Mouse (Mus musculus): Measurements from ENCODE around the gene Plce1. TPM values are rescaled to one million over a fixed set of nuclear protein-coding genes. Genes with fewer than 3 reads are reported as not detected.

Gene Plce1
- polyA plus RNA-seq, 1 experiment: 2.2 TPM

- TF ChIP-seq CTCF (IDR thresholded peaks at IDR 0.05; ENCODE audit: extremely low read depth, insufficient read depth, low read length) (no peak), POLR2A (IDR thresholded peaks at IDR 0.05; ENCODE audit: extremely low read depth, insufficient read depth, low read length) (no peak)
- Histone ChIP-seq H3K4me1 (ENCODE audit: control insufficient read depth, insufficient read depth, low read length) (peaks cover 2% of the 10 kb centered on the region; the same call in 1 of the 2 replicates), H3K4me3 (ENCODE audit: insufficient read depth, low read length) (no peak overlapping the region), H3K27ac (ENCODE audit: insufficient read depth, low read length) (no peak overlapping the region)
Observed at GRCm38 (mm10) chr19:38597392-38597791, 116.5 kb downstream of the Plce1 start.

- Histone ChIP-seq H3K4me1 (ENCODE audit: control insufficient read depth, insufficient read depth, low read length) (no peaks in the 10 kb centered on the region), H3K27ac (ENCODE audit: insufficient read depth, low read length) (no peak overlapping the region)
- TF ChIP-seq POLR2A (IDR thresholded peaks at IDR 0.05; ENCODE audit: extremely low read depth, insufficient read depth, low read length) (no peak), CTCF (IDR thresholded peaks at IDR 0.05; ENCODE audit: extremely low read depth, insufficient read depth, low read length) (no peak)
Observed at GRCm38 (mm10) chr19:38599001-38599400, 118.1 kb downstream of the Plce1 start.

GRCm38 (mm10) chr19:38601127-38601526 is 120.2 kb downstream of the Plce1 start:
- Histone ChIP-seq H3K4me3 (ENCODE audit: insufficient read depth, low read length) (no peak overlapping the region), H3K4me1 (ENCODE audit: control insufficient read depth, insufficient read depth, low read length) (no peaks in the 10 kb centered on the region), H3K27ac (ENCODE audit: insufficient read depth, low read length) (no peak overlapping the region)
- TF ChIP-seq CTCF (IDR thresholded peaks at IDR 0.05; ENCODE audit: extremely low read depth, insufficient read depth, low read length): no peak

More at GRCm38 (mm10) chr19:38599001-38599400, 118.1 kb downstream of the Plce1 start:
- H3K4me3 ChIP-seq (ENCODE audit: insufficient read depth, low read length): no peak overlapping the region

- TF ChIP-seq CTCF (IDR thresholded peaks at IDR 0.05; ENCODE audit: extremely low read depth, insufficient read depth, low read length) (no peak), POLR2A (IDR thresholded peaks at IDR 0.05; ENCODE audit: extremely low read depth, insufficient read depth, low read length) (no peak)
Observed at GRCm38 (mm10) chr19:38602811-38603210, 121.9 kb downstream of the Plce1 start.

GRCm38 (mm10) chr19:38607236-38607635 is 126.3 kb downstream of the Plce1 start:
- H3K4me1 ChIP-seq (ENCODE audit: control insufficient read depth, insufficient read depth, low read length): no peaks in the 10 kb centered on the region
- no peak overlapping the region for H3K4me3 ChIP-seq (ENCODE audit: insufficient read depth, low read length)
- TF ChIP-seq CTCF (IDR thresholded peaks at IDR 0.05; ENCODE audit: extremely low read depth, insufficient read depth, low read length) (no peak), POLR2A (IDR thresholded peaks at IDR 0.05; ENCODE audit: extremely low read depth, insufficient read depth, low read length) (no peak)
- H3K27ac ChIP-seq (ENCODE audit: insufficient read depth, low read length): no peak overlapping the region

More at GRCm38 (mm10) chr19:38602811-38603210, 121.9 kb downstream of the Plce1 start:
- H3K27ac ChIP-seq (ENCODE audit: insufficient read depth, low read length): no peak overlapping the region
- no peak overlapping the region for H3K4me3 ChIP-seq (ENCODE audit: insufficient read depth, low read length)
- no peaks in the 10 kb centered on the region for H3K4me1 ChIP-seq (ENCODE audit: control insufficient read depth, insufficient read depth, low read length)

DNA sequence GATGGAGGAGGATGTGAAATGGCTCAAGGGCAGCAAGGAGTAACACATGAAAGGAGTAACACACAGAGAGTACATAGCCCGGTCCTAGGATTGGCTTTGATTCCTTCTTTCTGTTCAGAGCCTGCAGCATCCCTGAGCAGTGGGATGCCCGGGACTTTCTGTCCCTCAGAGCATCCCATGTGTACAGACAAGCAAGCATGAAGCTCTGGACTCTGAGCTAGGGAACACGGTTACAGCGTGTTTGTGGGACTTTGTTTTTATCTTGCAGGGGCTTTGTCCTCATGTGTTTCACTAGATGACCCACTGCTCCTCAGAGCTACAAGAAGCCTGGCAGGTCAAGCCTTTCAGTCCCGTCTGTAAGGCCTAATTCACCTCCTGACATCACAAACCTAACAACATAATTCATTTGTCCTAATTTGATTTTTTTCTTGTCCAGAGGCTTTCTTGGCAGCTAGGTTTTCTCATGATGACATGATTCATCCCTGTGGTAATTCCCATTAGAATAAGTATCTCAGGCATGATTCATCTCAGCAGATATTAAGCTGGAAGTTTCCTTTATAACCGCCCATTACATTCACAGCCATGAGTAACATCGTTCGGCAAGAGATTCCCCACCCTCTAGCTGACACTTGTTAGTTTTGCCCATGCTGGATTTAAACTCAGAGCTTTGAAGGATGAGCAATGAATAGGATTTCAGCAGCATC is 128.2 kb downstream of the Plce1 start:
- Histone ChIP-seq H3K4me3 (ENCODE audit: insufficient read depth, low read length) (no peak overlapping the region), H3K4me1 (ENCODE audit: control insufficient read depth, insufficient read depth, low read length) (no peaks in the 10 kb centered on the region), H3K27ac (ENCODE audit: insufficient read depth, low read length) (no peak overlapping the region)
- TF ChIP-seq CTCF (IDR thresholded peaks at IDR 0.05; ENCODE audit: extremely low read depth, insufficient read depth, low read length): no peak

- H3K4me1 ChIP-seq (ENCODE audit: control insufficient read depth, insufficient read depth, low read length): no peaks in the 10 kb centered on the region
- H3K4me3 ChIP-seq (ENCODE audit: insufficient read depth, low read length): no peak overlapping the region
- no peak overlapping the region for H3K27ac ChIP-seq (ENCODE audit: insufficient read depth, low read length)
- TF ChIP-seq CTCF (IDR thresholded peaks at IDR 0.05; ENCODE audit: extremely low read depth, insufficient read depth, low read length) (no peak), POLR2A (IDR thresholded peaks at IDR 0.05; ENCODE audit: extremely low read depth, insufficient read depth, low read length) (no peak)
Observed at GRCm38 (mm10) chr19:38610291-38610690, 129.4 kb downstream of the Plce1 start.

DNA sequence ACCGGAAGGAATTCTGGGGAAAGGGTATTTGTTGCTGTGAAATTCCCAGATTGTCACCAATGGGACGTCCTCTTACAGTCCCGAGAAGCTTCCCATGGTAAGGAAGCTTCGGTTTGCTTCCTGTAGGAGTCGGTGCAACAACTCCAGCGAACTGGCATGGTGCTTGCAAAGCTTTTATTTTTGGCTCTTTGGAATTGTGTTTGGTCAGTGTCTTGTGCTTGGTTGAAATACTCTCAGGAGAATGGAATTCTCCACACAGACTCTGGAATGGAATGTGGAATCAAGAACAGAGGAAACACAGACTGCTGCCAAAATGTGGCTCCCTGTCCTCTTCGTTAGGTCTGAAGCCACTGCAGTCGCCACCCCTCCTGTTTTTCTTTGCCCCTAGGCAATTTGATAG is 129.9 kb downstream of the Plce1 start:
- H3K27ac ChIP-seq (ENCODE audit: insufficient read depth, low read length): no peak overlapping the region
- H3K4me3 ChIP-seq (ENCODE audit: insufficient read depth, low read length): no peak overlapping the region
- TF ChIP-seq POLR2A (IDR thresholded peaks at IDR 0.05; ENCODE audit: extremely low read depth, insufficient read depth, low read length) (no peak), CTCF (IDR thresholded peaks at IDR 0.05; ENCODE audit: extremely low read depth, insufficient read depth, low read length) (no peak)
- no peaks in the 10 kb centered on the region for H3K4me1 ChIP-seq (ENCODE audit: control insufficient read depth, insufficient read depth, low read length)

DNA sequence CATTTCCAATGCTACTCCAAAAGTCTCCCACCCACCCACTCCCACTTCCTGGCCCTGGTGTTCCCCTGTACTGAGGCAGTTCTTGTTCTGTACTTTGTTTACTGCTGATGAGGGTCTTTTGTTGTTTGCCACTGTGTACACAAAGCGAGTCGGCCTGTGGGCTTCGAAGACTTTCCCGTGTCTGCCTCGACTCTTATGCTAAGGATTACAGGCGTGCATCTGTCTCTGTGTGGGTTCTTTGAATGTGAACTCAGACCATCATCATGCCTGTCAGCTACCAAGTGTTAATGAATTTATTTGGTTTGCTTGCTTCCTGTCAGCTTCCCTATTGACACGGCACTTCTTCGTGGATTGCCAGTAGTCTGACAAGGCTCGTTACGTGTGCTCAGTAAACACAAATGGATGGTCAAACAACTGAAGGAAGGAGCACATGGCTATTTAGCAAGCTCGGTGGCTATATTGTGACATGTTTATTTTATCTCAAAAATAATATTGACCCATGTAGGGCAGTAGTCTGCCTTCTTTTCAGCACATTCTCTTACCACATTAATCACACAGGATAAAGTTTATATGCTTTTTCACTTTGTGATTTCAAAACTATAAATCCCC is 133.3 kb downstream of the Plce1 start:
- H3K4me3 ChIP-seq (ENCODE audit: insufficient read depth, low read length): no peak overlapping the region
- no peak for TF ChIP-seq POLR2A (IDR thresholded peaks at IDR 0.05; ENCODE audit: extremely low read depth, insufficient read depth, low read length)
- TF ChIP-seq CTCF (IDR thresholded peaks at IDR 0.05; ENCODE audit: extremely low read depth, insufficient read depth, low read length): no peak
- H3K27ac ChIP-seq (ENCODE audit: insufficient read depth, low read length): no peak overlapping the region
- no peaks in the 10 kb centered on the region for H3K4me1 ChIP-seq (ENCODE audit: control insufficient read depth, insufficient read depth, low read length)

DNA sequence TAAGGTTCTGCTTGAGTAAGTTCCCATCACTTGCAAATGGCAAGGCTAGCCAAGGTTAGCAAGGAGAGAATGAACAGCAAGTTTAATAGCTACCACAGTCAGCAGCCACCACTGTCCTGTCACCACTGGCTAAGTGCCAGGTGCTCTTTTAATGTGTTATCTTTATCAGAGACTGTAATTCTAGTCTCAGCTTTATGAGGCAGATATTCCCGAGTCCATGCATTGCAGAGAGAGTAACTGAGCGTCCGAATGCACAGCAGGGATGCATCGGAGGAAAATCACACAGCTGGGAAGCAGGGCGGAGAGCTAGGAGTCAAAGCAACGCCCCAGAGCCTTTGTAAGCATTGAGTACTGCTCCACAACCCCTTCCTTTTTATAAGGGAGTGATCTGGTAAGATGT is 134.4 kb downstream of the Plce1 start:
- TF ChIP-seq POLR2A (IDR thresholded peaks at IDR 0.05; ENCODE audit: extremely low read depth, insufficient read depth, low read length) (no peak), CTCF (IDR thresholded peaks at IDR 0.05; ENCODE audit: extremely low read depth, insufficient read depth, low read length) (no peak)
- no peaks in the 10 kb centered on the region for H3K4me1 ChIP-seq (ENCODE audit: control insufficient read depth, insufficient read depth, low read length)
- no peak overlapping the region for H3K27ac ChIP-seq (ENCODE audit: insufficient read depth, low read length)
- H3K4me3 ChIP-seq (ENCODE audit: insufficient read depth, low read length): no peak overlapping the region

Measured in cortical plate, adult 2 months (tissue).